23 mouse cellular contexts compared by ENCODE assay signal in genomic region chr1:153601928-153602631, GRCm38 (mm10). TPM values are rescaled to one million over a fixed set of nuclear protein-coding genes. Genes with fewer than 3 reads are reported as not detected.
DNase-seq lines count a peak whose midpoint lies in the region; ATAC-seq and TF ChIP-seq lines count a peak whose summit lies in the region.
"Had no signal": no experiment of that assay in that cellular context is flagged by ENCODE, and none has a peak within 500 bp of the region (broad histone marks: within the 10 kb centered on the region; RNA-seq: fewer than 3 reads in every experiment).

No protein-coding gene starts in this region.

- H3K4me3 ChIP-seq in heart, embryonic 13.5 days = peak overlapping the region; percentile 8; the same call in 1 of the 2 replicates
- no peak overlapping the region for H3K4me3 ChIP-seq in heart, adult 2 months
- no peak overlapping the region for H3K4me3 ChIP-seq in heart, postnatal 0 days (ENCODE audit: low read depth, low read length)
- H3K4me3 ChIP-seq in midbrain, embryonic 14.5 days (replicated peaks; ENCODE audit: low read depth, low read length) = no peak overlapping the region
- H3K4me3 ChIP-seq: embryonic facial prominence, embryonic 10.5 days; erythroblast, embryonic 14.5 days; hindbrain, embryonic 15.5 days; left cerebral cortex, adult 2 months; limb, embryonic 13.5 days; liver, embryonic 15.5 days had no signal

- peaks cover 40% of the 10 kb centered on the region for H3K4me1 ChIP-seq in heart, embryonic 13.5 days
- peaks cover 5% of the 10 kb centered on the region for H3K4me1 ChIP-seq in heart, adult 2 months (ENCODE audit: control insufficient read depth, insufficient read depth, low read length)
- peaks cover 21% of the 10 kb centered on the region for H3K4me1 ChIP-seq in heart, postnatal 0 days (ENCODE audit: control insufficient read depth, insufficient read depth)
- peaks cover 10% of the 10 kb centered on the region for H3K4me1 ChIP-seq in midbrain, embryonic 14.5 days (ENCODE audit: control insufficient read depth, insufficient read depth, low read length)
- H3K4me1 ChIP-seq: limb, embryonic 13.5 days; liver, embryonic 15.5 days had no signal

- 18% methylated on average over 13 of the region's 13 CpGs for WGBS in heart, embryonic 13.5 days
- WGBS in heart, adult 2 months = 11% methylated on average over 13 of the region's 13 CpGs
- 10% methylated on average over 13 of the region's 13 CpGs for WGBS in heart, postnatal 0 days
- WGBS in midbrain, embryonic 14.5 days = 48% methylated on average over 13 of the region's 13 CpGs

- peak overlapping the region; percentile 48 for H3K27ac ChIP-seq in heart, embryonic 13.5 days (replicated peaks)
- H3K27ac ChIP-seq in heart, adult 2 months = no peak overlapping the region
- no peak overlapping the region for H3K27ac ChIP-seq in heart, postnatal 0 days (ENCODE audit: low read depth)
- H3K27ac ChIP-seq in midbrain, embryonic 14.5 days (replicated peaks; ENCODE audit: low read depth, low read length) = no peak overlapping the region
- H3K27ac ChIP-seq: embryonic facial prominence, embryonic 10.5 days; hindbrain, embryonic 15.5 days; left cerebral cortex, adult 2 months; limb, embryonic 13.5 days; liver, embryonic 15.5 days had no signal

- no peaks in the 10 kb centered on the region for H3K36me3 ChIP-seq in heart, embryonic 13.5 days
- H3K36me3 ChIP-seq in heart, adult 2 months (ENCODE audit: control insufficient read depth, insufficient read depth, low read length) = no peaks in the 10 kb centered on the region
- no peaks in the 10 kb centered on the region for H3K36me3 ChIP-seq in heart, postnatal 0 days (replicated peaks; ENCODE audit: control insufficient read depth, insufficient read depth, low read length)
- no peaks in the 10 kb centered on the region for H3K36me3 ChIP-seq in midbrain, embryonic 14.5 days (ENCODE audit: control insufficient read depth, insufficient read depth, low read length)
- H3K36me3 ChIP-seq: embryonic facial prominence, embryonic 10.5 days; hindbrain, embryonic 15.5 days; limb, embryonic 13.5 days; liver, embryonic 15.5 days had no signal

- H3K9ac ChIP-seq in heart, embryonic 13.5 days = no peak overlapping the region
- no peak overlapping the region for H3K9ac ChIP-seq in heart, adult 2 months (ENCODE audit: low read depth, low read length)
- H3K9ac ChIP-seq in heart, postnatal 0 days (replicated peaks; ENCODE audit: low read depth, low read length) = no peak overlapping the region
- H3K9ac ChIP-seq in midbrain, embryonic 14.5 days (replicated peaks; ENCODE audit: low read length) = no peak overlapping the region
- H3K9ac ChIP-seq: hindbrain, embryonic 15.5 days; limb, embryonic 13.5 days; liver, embryonic 15.5 days had no signal

- intact Hi-C loops in heart, adult 2 months (cut with DNase I) = no loop called here

- H3K9me3 ChIP-seq in heart, embryonic 13.5 days = no peaks in the 10 kb centered on the region
- no peaks in the 10 kb centered on the region for H3K9me3 ChIP-seq in heart, postnatal 0 days (replicated peaks; ENCODE audit: control insufficient read depth, low read length)
- no peaks in the 10 kb centered on the region for H3K9me3 ChIP-seq in midbrain, embryonic 14.5 days (ENCODE audit: control insufficient read depth, low read length)
- H3K9me3 ChIP-seq: embryonic facial prominence, embryonic 10.5 days; hindbrain, embryonic 15.5 days; limb, embryonic 13.5 days; liver, embryonic 15.5 days had no signal

- no peaks in the 10 kb centered on the region for H3K79me2 ChIP-seq in heart, adult 2 months (replicated peaks; ENCODE audit: control insufficient read depth, insufficient read depth, low read length)

- H3K27me3 ChIP-seq in heart, embryonic 13.5 days (replicated peaks) = no peaks in the 10 kb centered on the region
- no peaks in the 10 kb centered on the region for H3K27me3 ChIP-seq in heart, adult 2 months (ENCODE audit: control insufficient read depth, insufficient read depth, low read length)
- H3K27me3 ChIP-seq in heart, postnatal 0 days (ENCODE audit: control insufficient read depth, insufficient read depth, low read length) = no peaks in the 10 kb centered on the region
- H3K27me3 ChIP-seq in midbrain, embryonic 14.5 days (ENCODE audit: control insufficient read depth, insufficient read depth, low read length) = no peaks in the 10 kb centered on the region
- H3K27me3 ChIP-seq: hindbrain, embryonic 15.5 days; limb, embryonic 13.5 days; liver, embryonic 15.5 days had no signal

- no peak for ATAC-seq in heart, embryonic 13.5 days (ENCODE audit: extremely low read depth, insufficient number of reproducible peaks, low FRiP score, low TSS enrichment)
- ATAC-seq in heart, postnatal 0 days (ENCODE audit: insufficient read depth, low read depth) = 0 out of 2 replicates have a peak, but pooled peaks have one; percentile 13
- ATAC-seq in midbrain, embryonic 14.5 days (ENCODE audit: low FRiP score, low TSS enrichment) = no peak
- ATAC-seq: intestine, postnatal 0 days had no signal

- TF ChIP-seq POLR2A in heart, adult 2 months (IDR thresholded peaks at IDR 0.05; ENCODE audit: insufficient read depth, low read depth, low read length) = no peak

- peak overlapping the region; percentile 52 for H3K4me2 ChIP-seq in heart, embryonic 13.5 days
- H3K4me2 ChIP-seq in heart, postnatal 0 days (ENCODE audit: low read depth, low read length) = 0 out of 2 replicates have a peak overlapping the region, but pooled peaks have one; percentile 4
- no peak overlapping the region for H3K4me2 ChIP-seq in midbrain, embryonic 14.5 days (ENCODE audit: low read length)
- H3K4me2 ChIP-seq: hindbrain, embryonic 15.5 days; limb, embryonic 13.5 days; liver, embryonic 15.5 days had no signal

- DNase-seq in heart, adult 2 months = no peak
- peak; percentile 6 for DNase-seq in ovary, adult 18-20 months (ENCODE audit: low spot score)
- DNase-seq in ovary, postnatal 36 days (ENCODE audit: low spot score) = no peak
- DNase-seq in heart, postnatal 0 days (ENCODE audit: low spot score) = no peak
- peak; percentile 49 for DNase-seq in midbrain, embryonic 14.5 days
- DNase-seq in right cerebral cortex, postnatal 10 days (ENCODE audit: low spot score in 2 of 2) = no peak
- no peak for DNase-seq in spleen, adult 18-20 months
- DNase-seq: adrenal gland, adult 8-10 months; cerebellum, postnatal 25 days; gastrocnemius, postnatal 10 days; lung, postnatal 36 days; right cerebral cortex, postnatal 25 days had no signal

- no peak for TF ChIP-seq CTCF in heart, adult 2 months (IDR thresholded peaks at IDR 0.05)
- TF ChIP-seq CTCF in heart, postnatal 0 days (IDR thresholded peaks at IDR 0.05; ENCODE audit: low read depth) = no peak

- no peak for TF ChIP-seq EP300 in heart, adult 2 months (IDR thresholded peaks at IDR 0.05; ENCODE audit: insufficient read depth, low read depth, low read length)
- no peak for TF ChIP-seq EP300 in heart, postnatal 0 days (IDR thresholded peaks at IDR 0.05; ENCODE audit: low read depth)

RNA-seq across cellular contexts. Expression of gene Rgs8, which starts 50.7 kb away (rescaled TPM):
- 0.56 and 0.60 TPM in 2 replicates for polyA plus RNA-seq in heart, embryonic 13.5 days (2015; fragmentation: Nextera tagmentation; extraction: Ambion mirVana)
- total RNA-seq in heart, adult 2 months (2021) = not detected
- 0.06 TPM in 2 replicates for polyA plus RNA-seq in heart, adult 2 months (2012; rRNA removed)
- 0.08 TPM in 1 of 2 replicates, not detected in the other for total RNA-seq in heart, postnatal 0 days (2014; rRNA removed; ENCODE audit: low replicate concordance)
- polyA plus RNA-seq in heart, postnatal 0 days (2015; fragmentation: Nextera tagmentation; extraction: Ambion mirVana) = 0.03 and 0.05 TPM in 2 replicates
- 30.4 and 31.6 TPM in 2 replicates for polyA plus RNA-seq in midbrain, embryonic 14.5 days (2014; fragmentation: Nextera tagmentation; extraction: Ambion mirVana)
- total RNA-seq: MEL; neutrophil, adult 5-6 weeks had no signal
- polyA plus RNA-seq: erythroblast, embryonic 14.5 days had no signal

RNA-seq across cellular contexts. Expression of gene Npl, which starts 52.2 kb away (rescaled TPM):
- polyA plus RNA-seq in heart, embryonic 13.5 days (2015; fragmentation: Nextera tagmentation; extraction: Ambion mirVana) = 5.9 and 6.8 TPM in 2 replicates
- 1 to 10 TPM; 1.5 to 2.1 TPM for total RNA-seq in heart, adult 2 months (2021)
- polyA plus RNA-seq in heart, adult 2 months (2012; rRNA removed) = 0.43 and 0.70 TPM in 2 replicates
- total RNA-seq in heart, postnatal 0 days (2014; rRNA removed; ENCODE audit: low replicate concordance) = 0.57 and 2.9 TPM in 2 replicates
- polyA plus RNA-seq in heart, postnatal 0 days (2015; fragmentation: Nextera tagmentation; extraction: Ambion mirVana) = 3.1 and 3.2 TPM in 2 replicates
- polyA plus RNA-seq in midbrain, embryonic 14.5 days (2014; fragmentation: Nextera tagmentation; extraction: Ambion mirVana) = 12.4 and 13.4 TPM in 2 replicates
- total RNA-seq: MEL; neutrophil, adult 5-6 weeks had no signal
- polyA plus RNA-seq: CD4-positive, CD25-positive, alpha-beta regulatory T cell, adult 4 months had no signal

Comparison
In these comparisons a context has a peak if more than half of its experiments do, and no peak if none do; other contexts are left out.
1. DNase-seq: peak in ovary, adult 18-20 months (single experiment) and midbrain, embryonic 14.5 days (single experiment); none in heart, adult 2 months (0 of 2), ovary, postnatal 36 days (single experiment), heart, postnatal 0 days (single experiment), right cerebral cortex, postnatal 10 days (0 of 2) and spleen, adult 18-20 months (0 of 2).
2. RNA of gene Rgs8, which starts 50.7 kb away (polyA plus RNA-seq): 30.4 to 31.6 TPM in midbrain, embryonic 14.5 days; 0.56 to 0.60 TPM in heart, embryonic 13.5 days, 0.06 TPM in heart, adult 2 months and 0.03 to 0.05 TPM in heart, postnatal 0 days; every median in the first group is over 10 times any median in the second.